Mouse (Mus musculus): Measurements from ENCODE around the gene Mmp14.

The Mmp14 gene

GRCm38 (mm10) chr14:54477172-54477909 is 45.9 kb downstream of the Mmp14 start:
- DNase-seq, result no peak

- DNase-seq, result peak; percentile 66 to 78
Observed at GRCm38 (mm10) chr14:54479451-54479920, 48.1 kb downstream of the Mmp14 start.

GRCm38 (mm10) chr14:54480673-54481072 is 49.3 kb downstream of the Mmp14 start:
- no peak for DNase-seq

- DNase-seq, result no peak
Observed at GRCm38 (mm10) chr14:54481402-54481801, 50.0 kb downstream of the Mmp14 start.

GRCm38 (mm10) chr14:54482498-54482897 is 51.1 kb downstream of the Mmp14 start:
- peak; percentile 26 to 65 for DNase-seq

- no peak for DNase-seq
Observed at GRCm38 (mm10) chr14:54485899-54486298, 54.5 kb downstream of the Mmp14 start.

- DNase-seq, result no peak
Observed at GRCm38 (mm10) chr14:54487732-54488131, 56.3 kb downstream of the Mmp14 start.

- DNase-seq, result no peak
Observed at GRCm38 (mm10) chr14:54488350-54488749, 56.9 kb downstream of the Mmp14 start.

- DNase-seq, result no peak
Observed at GRCm38 (mm10) chr14:54492345-54493131, 61.1 kb downstream of the Mmp14 start.

- DNase-seq, result no peak
Observed at GRCm38 (mm10) chr14:54493236-54493635, 61.8 kb downstream of the Mmp14 start.

GRCm38 (mm10) chr14:54494234-54494633 is 62.8 kb downstream of the Mmp14 start:
- DNase-seq, result peak; percentile 74 to 85
